Mouse (Mus musculus) neural tube, embryonic 13.5 days (tissue): ENCODE measurements around the gene Zfp787. TPM values are rescaled to one million over a fixed set of nuclear protein-coding genes. Genes with fewer than 3 reads are reported as not detected.
"Not testable (repeated sequence)": the region's sequence is repeated elsewhere in the genome, so short reads cannot be mapped to it uniquely, and the experiment has no call there.

Experiments
- ATAC-seq: fragments of 200-750 bp; cut with Nextera tagmentation; 2 replicates; pipeline ENCODE4 v1.8.0; 2017; ENCODE audit warnings: low read depth, mild to moderate bottlenecking, moderate TSS enrichment, moderate library complexity
- H3K27ac ChIP-seq: fragments of 300-500 bp; sonication (generic); replicated peaks from 2 replicates; pipeline ENCODE4 v1.5.1; 2015; ENCODE audit warnings: moderate library complexity, mild to moderate bottlenecking, inconsistent platforms
- H3K27me3 ChIP-seq: fragments of 300-500 bp; sonication (generic); 2 replicates; pipeline ENCODE4 v1.6.1; 2015; ENCODE audit warnings: mild to moderate bottlenecking, inconsistent platforms
- H3K36me3 ChIP-seq: fragments of 300-500 bp; sonication (generic); 2 replicates; pipeline ENCODE4 v1.6.1; 2015; ENCODE audit warnings: mild to moderate bottlenecking, inconsistent platforms
- H3K4me1 ChIP-seq: fragments of 300-500 bp; sonication (generic); replicated peaks from 2 replicates; pipeline ENCODE4 v1.6.1; 2015; ENCODE audit warnings: inconsistent platforms
- H3K4me2 ChIP-seq: fragments of 300-500 bp; sonication (generic); 2 replicates; pipeline ENCODE4 v1.6.1; 2015; ENCODE audit warnings: inconsistent platforms, mild to moderate bottlenecking, moderate library complexity
- H3K4me3 ChIP-seq: fragments of 300-500 bp; sonication (generic); 2 replicates; pipeline ENCODE4 v1.5.1; 2015; ENCODE audit warnings: mild to moderate bottlenecking, inconsistent platforms
- H3K9ac ChIP-seq: fragments of 300-500 bp; sonication (generic); 2 replicates; pipeline ENCODE4 v1.6.1; 2015; ENCODE audit warnings: moderate library complexity, mild to moderate bottlenecking, inconsistent platforms
- H3K9me3 ChIP-seq: fragments of 300-500 bp; sonication (generic); 2 replicates; pipeline ENCODE4 v1.6.1; 2016; ENCODE audit warnings: inconsistent platforms
- WGBS: fragments of 180-500 bp; shearing (Covaris S2); methylation state at CpG from one replicate; pipeline ENCODE4 v1.1.7; 2015; 5-methylcytosine and 5-hydroxymethylcytosine counted together
- polyA plus RNA-seq: library from polyadenylated mRNA; unstranded; fragments of >200 nt; fragmentation: Nextera tagmentation; extraction: Ambion mirVana; gene quantifications from 2 replicates; pipeline ENCODE4 v1.2.1, GENCODE M21; 2015

Gene Zfp787
- polyA plus RNA-seq, 1 experiment from 2014 or later: 23.0 TPM

DNA sequence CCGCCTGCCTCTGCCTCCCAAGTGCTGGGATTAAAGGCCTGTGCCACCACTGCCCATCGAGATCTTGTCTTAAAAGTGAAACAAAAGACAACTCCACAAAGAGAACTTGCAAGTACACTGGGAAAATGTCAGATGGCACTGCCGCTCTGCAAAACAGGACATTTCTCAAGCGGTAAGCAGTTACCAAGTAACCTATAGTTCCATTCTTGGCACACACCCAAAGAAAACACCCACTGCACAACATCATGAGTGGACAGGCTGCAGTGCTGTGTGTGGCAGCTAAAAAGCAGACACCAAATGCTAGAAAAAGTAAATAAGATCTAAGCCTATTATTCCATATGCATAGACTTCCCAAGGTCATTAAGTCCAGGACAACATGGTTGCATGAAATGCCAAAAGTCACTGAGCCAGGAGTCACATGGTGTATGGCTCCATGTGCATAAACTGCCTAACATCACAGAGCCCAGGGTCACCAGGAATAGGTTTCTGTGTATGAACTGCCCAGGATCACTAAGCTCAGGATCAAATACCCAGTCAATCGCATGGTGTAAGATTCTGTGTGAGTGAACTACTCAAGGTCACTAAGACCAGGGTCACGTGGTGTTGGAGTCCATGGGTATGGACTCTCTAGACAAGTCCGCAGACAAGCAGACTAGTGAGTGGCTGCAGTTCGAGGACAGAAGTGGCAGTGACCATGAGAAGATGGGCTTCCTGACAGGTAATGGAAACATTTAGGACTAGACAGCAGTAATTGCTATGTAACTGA, 10.2 kb downstream of the Zfp787 start:
- ATAC-seq: no peak
- no peaks in the 10 kb centered on the region for H3K9me3 ChIP-seq
- peaks cover 43% of the 10 kb centered on the region for H3K4me1 ChIP-seq

DNA sequence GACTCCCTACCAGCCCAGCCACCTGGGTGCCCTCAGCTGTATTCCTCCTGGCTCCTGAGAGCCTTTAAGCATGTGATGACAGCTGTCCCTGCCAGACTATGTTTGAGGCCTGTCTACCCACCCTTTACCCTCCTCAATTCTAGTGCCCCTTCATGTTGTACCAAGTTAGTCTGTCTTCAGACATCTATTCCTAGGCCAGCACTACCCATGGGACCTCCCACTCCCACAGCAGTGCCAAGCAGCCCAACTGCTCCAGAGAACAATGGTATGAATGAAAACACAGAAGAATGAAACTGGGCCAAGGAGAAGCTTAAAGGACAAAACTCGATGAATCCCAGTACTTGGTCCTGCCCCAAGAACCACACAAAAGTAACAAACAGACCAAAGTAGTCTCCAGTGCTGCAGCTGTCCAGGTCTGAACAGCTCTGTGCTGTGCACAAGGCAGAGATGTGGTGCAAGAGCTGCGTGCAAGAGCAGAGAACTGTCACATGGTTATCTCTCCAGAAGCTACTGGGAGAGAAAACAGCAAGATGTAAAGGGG, 11.7 kb downstream of the Zfp787 start:
- ATAC-seq: no peak
- Histone ChIP-seq H3K27ac (no peak overlapping the region), H3K4me1 (peaks cover 40% of the 10 kb centered on the region), H3K9me3 (no peaks in the 10 kb centered on the region), H3K4me3 (no peak overlapping the region), H3K9ac (no peak overlapping the region), H3K27me3 (no peaks in the 10 kb centered on the region), H3K4me2 (no peak overlapping the region), H3K36me3 (peaks cover 20% of the 10 kb centered on the region)
- 92% methylated on average over 2 of the region's 2 CpGs for WGBS

More for the DNA sequence above, 10.2 kb downstream of the Zfp787 start:
- Histone ChIP-seq H3K4me2 (no peak overlapping the region), H3K9ac (no peak overlapping the region), H3K27ac (no peak overlapping the region), H3K36me3 (peaks cover 14% of the 10 kb centered on the region), H3K4me3 (no peak overlapping the region), H3K27me3 (no peaks in the 10 kb centered on the region)
- 88% methylated on average over 8 of the region's 8 CpGs for WGBS

DNA sequence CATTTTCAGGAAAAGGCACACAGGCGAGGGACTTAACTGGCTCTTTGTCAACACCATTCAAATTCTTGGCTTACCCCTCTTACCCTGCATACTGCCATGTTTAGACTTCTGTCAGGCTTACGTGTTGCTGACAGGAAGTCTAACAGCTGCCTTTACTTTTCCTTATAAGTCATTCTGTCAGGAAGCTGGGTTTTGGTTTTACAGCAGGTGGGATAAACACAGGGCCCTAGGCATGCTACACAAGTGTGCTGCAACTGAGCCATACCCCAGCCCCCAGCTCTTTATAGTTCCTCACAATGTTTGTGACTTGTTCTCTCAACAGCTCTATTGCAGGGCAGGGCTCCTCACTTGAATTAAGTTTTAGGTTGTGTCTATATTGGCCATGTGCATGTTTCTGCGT, 16.5 kb downstream of the Zfp787 start:
- Histone ChIP-seq H3K36me3 (peaks cover 44% of the 10 kb centered on the region), H3K4me1 (peaks cover 6% of the 10 kb centered on the region; the same call in 1 of the 2 replicates), H3K27me3 (no peaks in the 10 kb centered on the region), H3K9me3 (no peaks in the 10 kb centered on the region), H3K9ac (no peak overlapping the region), H3K27ac (no peak overlapping the region), H3K4me3 (no peak overlapping the region), H3K4me2 (no peak overlapping the region)
- no peak for ATAC-seq
- 88% methylated on average over 3 of the region's 3 CpGs for WGBS

DNA sequence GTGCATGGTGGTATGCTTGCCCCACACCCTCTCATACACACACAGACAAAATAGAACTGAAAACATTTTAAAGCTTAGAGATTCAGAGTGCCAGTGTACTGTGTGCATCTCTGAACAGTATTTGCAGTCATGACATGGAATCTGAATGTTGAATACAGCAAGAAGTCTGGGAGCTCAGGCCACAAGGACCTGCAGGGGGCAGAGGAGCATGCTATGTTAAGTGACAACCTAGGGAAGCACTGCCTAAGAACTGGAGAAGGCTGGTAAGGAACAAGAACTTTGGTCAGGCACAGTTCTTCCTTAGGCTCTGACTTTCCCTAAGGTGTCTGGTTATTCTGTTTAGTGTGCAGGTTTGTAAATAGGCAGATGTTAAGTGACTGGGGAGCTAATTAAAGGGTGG, 19.3 kb downstream of the Zfp787 start:
- no peak overlapping the region for H3K9ac ChIP-seq
- no peak overlapping the region for H3K4me2 ChIP-seq
- 0 out of 2 replicates have a peak, but pooled peaks cover 9% of the 10 kb centered on the region for H3K9me3 ChIP-seq
- H3K27me3 ChIP-seq: no peaks in the 10 kb centered on the region
- ATAC-seq: no peak
- H3K27ac ChIP-seq: no peak overlapping the region
- H3K36me3 ChIP-seq: peaks cover 64% of the 10 kb centered on the region
- H3K4me3 ChIP-seq: no peak overlapping the region
- H3K4me1 ChIP-seq: no peaks in the 10 kb centered on the region

DNA sequence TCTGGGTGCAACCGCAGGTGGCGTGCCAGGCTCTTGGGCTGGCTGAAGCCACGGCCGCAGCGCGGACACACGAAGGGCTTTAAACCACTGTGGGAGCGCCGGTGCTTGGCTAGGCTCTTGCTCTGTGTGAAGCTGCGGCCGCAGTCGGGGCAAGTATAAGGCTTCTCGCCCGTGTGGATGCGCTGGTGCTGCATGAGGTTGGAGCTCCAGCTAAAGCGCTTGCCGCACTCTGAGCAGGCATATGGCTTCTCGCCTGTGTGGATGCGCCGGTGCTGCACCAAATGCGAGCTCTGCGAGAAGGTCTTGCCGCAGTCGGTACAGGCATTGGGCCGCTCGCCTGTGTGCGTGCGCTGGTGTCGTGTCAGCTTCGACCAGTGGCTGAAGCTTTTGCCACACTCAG, 23.2 kb downstream of the Zfp787 start:
- Histone ChIP-seq H3K4me1 (no peaks in the 10 kb centered on the region), H3K4me3 (no peak overlapping the region), H3K36me3 (peaks cover 54% of the 10 kb centered on the region), H3K4me2 (no peak overlapping the region), H3K27me3 (no peaks in the 10 kb centered on the region), H3K9ac (no peak overlapping the region), H3K27ac (no peak overlapping the region), H3K9me3 (0 out of 2 replicates have a peak, but pooled peaks cover 9% of the 10 kb centered on the region)
- WGBS: 77% methylated on average over 30 of the region's 30 CpGs
- ATAC-seq: no peak

DNA sequence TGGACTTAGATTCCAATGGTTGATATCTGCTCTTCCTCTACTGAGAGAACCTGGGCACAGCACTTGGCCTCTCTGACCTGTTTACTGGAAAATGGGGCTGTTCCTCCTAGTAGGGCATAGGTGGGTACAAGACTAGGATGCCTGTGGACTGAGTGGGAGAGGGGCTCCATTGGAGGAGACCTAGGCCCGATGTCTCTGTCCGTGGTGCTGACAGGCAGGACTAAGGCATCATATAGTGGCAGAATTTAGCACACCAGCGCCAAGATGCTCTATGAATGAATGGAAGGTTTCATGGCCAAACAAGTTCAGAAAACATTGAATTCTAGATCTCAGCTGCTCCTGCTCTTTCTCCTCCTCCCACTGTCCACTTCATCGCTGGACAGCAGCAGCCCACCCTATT, 25.5 kb downstream of the Zfp787 start:
- Histone ChIP-seq H3K36me3 (peaks cover 37% of the 10 kb centered on the region), H3K9me3 (0 out of 2 replicates have a peak, but pooled peaks cover 9% of the 10 kb centered on the region), H3K27me3 (no peaks in the 10 kb centered on the region), H3K4me2 (no peak overlapping the region), H3K9ac (no peak overlapping the region), H3K4me1 (0 out of 2 replicates have a peak, but pooled peaks cover 3% of the 10 kb centered on the region), H3K27ac (no peak overlapping the region), H3K4me3 (no peak overlapping the region)
- WGBS: 45% methylated on average over 4 of the region's 4 CpGs
- ATAC-seq: no peak

DNA sequence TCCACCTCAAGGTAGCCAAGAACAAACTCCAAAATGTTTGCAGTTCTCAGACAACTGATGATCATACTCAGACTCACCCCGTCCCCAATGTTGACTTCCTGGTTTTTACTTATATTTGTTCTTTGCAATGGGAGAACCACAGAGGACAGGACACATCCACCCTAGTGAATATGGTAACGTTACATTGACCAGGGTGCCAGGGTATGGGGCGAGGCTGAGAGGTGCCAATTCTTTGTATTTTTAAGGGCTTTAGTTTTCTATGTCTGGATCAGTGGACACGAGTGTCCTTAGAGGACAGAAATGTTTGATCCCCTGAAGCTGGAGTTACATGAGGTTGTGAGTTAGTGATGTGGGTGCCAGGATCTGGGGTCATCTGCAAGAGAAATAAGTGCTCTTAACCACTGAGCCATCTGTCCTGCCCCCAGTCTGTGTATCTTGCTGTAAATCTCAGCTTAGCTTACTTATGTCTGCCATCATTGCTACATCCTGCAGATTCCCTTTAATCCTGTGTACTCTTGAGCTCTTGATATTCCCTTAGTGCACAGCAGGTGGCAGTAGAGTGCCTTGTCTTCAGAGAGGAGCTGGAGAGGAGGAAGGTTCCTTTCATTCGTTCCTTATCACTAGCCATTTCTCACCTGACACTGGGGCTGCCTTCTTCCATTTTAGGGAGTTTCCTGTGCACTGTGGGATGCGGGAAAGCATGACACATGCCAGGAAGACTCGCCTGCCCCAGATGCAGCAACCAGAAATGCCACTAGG, 28.9 kb downstream of the Zfp787 start:
- peak; percentile 76 for ATAC-seq
- no peak overlapping the region for H3K4me3 ChIP-seq
- H3K9ac ChIP-seq: peak overlapping the region; percentile 27
- H3K27ac ChIP-seq: peak overlapping the region; percentile 20; the same call in 1 of the 2 replicates
- 37% methylated on average over 7 of the region's 7 CpGs for WGBS
- H3K9me3 ChIP-seq: no peaks in the 10 kb centered on the region
- no peaks in the 10 kb centered on the region for H3K27me3 ChIP-seq
- H3K4me2 ChIP-seq: no peak overlapping the region
- peaks cover 14% of the 10 kb centered on the region for H3K36me3 ChIP-seq
- 0 out of 2 replicates have a peak, but pooled peaks cover 3% of the 10 kb centered on the region for H3K4me1 ChIP-seq

DNA sequence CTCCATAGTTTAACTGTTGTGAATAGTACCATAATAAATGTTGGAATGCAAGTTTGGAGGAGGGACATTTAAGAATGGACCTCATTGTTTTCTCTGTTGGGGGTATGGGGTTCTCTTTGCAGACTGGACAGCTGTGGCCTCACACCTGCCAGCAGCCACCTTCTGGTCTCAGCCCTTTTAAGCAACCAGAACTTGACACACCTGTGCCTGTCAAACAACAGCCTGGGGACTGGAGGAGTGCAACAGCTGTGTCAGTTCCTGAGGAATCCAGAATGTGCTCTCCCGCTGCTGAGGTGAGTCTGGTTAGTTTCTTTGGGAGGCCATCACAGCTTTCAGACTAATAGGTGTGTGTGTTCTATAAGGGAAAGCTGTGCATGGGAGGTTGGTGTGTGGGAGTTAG, 34.7 kb downstream of the Zfp787 start:
- WGBS: 66% methylated on average over 1 of the region's 1 CpGs
- H3K36me3 ChIP-seq, H3K27ac ChIP-seq: not testable (repeated sequence)

DNA sequence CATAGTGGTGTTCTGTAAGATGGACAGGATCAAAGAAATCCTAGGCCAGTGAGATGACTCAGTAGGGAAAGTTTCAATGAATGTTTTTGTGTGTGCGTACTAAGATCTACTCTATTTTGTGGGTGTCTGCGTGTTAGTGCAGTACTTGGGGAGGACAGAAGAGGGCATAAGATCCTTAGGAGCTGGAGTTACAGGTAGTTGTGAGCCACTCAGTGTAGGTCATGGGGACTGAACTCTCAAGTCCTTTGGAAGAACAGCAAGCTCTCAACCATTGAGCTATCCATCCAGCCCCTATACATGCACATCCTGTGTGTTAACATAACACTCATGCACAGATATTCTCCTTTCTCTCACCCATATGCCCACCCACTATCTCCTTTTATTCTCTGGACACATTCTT, 35.7 kb downstream of the Zfp787 start:
- H3K36me3 ChIP-seq, H3K4me3 ChIP-seq, H3K4me2 ChIP-seq, H3K4me1 ChIP-seq, H3K9ac ChIP-seq, H3K9me3 ChIP-seq, H3K27ac ChIP-seq, H3K27me3 ChIP-seq, ATAC-seq: not testable (repeated sequence)
- 85% methylated on average over 2 of the region's 2 CpGs for WGBS

More for the DNA sequence above, 34.7 kb downstream of the Zfp787 start:
- H3K27me3 ChIP-seq, H3K9ac ChIP-seq, ATAC-seq, H3K4me1 ChIP-seq, H3K9me3 ChIP-seq, H3K4me3 ChIP-seq, H3K4me2 ChIP-seq: not testable (repeated sequence)

DNA sequence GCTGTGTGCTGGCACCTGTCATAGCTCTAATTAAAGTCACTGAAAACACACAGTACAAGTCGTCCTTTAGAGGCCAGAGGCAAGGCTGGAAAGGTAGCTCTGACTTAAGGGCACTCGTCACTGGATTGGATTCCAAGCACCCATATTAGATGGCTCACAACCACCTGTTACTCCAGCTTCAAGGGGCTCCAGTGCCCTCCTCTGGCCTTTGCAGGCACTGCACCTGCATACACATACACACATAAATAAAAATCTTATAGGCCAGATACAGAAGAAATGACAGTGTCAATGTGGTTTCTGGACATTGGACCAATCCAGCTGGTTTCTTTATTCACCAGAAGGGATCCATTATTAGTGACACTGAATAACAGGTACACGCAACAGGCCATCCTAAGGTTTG, 36.3 kb downstream of the Zfp787 start:
- ATAC-seq: no peak
- no peaks in the 10 kb centered on the region for H3K27me3 ChIP-seq
- no peaks in the 10 kb centered on the region for H3K36me3 ChIP-seq
- WGBS: 79% methylated on average over 3 of the region's 3 CpGs
- H3K27ac ChIP-seq: no peak overlapping the region
- no peaks in the 10 kb centered on the region for H3K4me1 ChIP-seq
- H3K9ac ChIP-seq: no peak overlapping the region
- no peaks in the 10 kb centered on the region for H3K9me3 ChIP-seq
- H3K4me3 ChIP-seq: no peak overlapping the region
- no peak overlapping the region for H3K4me2 ChIP-seq
